Mouse (Mus musculus) ES-Bruce4 (cell line): Measurements from ENCODE around the gene Slc38a9.

Experiments used
- CTCF ChIP-seq: IDR thresholded peaks from one replicate; pipeline ENCODE4 v1.8.1; 2011; ENCODE audit warnings: low read depth, low read length
- EP300 ChIP-seq: IDR thresholded peaks from 2 replicates; pipeline ENCODE4 v1.6.1; 2011; ENCODE audit warnings: low read depth, low read length; ENCODE audit not compliant: insufficient read depth

DNA sequence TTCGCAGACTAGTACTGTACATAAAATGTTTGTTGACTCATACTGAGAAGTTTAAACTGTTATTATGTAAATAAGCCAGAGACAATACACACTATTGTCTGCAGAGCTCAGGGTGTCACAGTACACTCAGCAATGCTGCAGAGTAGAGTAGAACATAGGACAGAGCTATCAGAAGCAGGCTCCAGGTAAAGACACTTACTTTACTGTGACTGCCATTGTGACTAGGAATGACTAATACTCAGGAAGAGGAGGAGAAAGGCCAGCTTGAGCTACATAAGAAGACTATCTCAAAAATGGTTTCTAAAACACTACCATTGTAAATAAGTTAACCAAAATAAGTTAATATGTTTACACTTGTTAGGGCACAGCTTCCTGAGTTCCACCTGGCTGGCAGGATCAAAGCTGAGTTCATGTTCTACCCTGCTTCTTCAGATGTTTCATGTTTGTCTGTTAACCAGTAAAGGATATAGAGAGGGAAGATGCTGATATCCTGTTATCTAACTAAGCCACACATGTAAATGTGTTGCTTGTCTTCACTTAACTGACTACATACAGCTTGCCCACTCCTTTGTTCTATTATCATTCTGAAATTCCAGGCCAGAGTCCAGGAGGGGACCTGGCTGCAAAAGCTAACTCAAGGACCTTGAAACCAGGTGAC lies 14.9 kb upstream of the Slc38a9 start:
- no peak for TF ChIP-seq CTCF
- TF ChIP-seq EP300: no peak
